Mouse (Mus musculus): ENCODE data around the gene 1700018B08Rik. TPM values are rescaled to one million over a fixed set of nuclear protein-coding genes. Genes with fewer than 3 reads are reported as not detected.

1700018B08Rik gene
- polyA plus RNA-seq, 1 experiment from 2014 or later = not detected

DNA sequence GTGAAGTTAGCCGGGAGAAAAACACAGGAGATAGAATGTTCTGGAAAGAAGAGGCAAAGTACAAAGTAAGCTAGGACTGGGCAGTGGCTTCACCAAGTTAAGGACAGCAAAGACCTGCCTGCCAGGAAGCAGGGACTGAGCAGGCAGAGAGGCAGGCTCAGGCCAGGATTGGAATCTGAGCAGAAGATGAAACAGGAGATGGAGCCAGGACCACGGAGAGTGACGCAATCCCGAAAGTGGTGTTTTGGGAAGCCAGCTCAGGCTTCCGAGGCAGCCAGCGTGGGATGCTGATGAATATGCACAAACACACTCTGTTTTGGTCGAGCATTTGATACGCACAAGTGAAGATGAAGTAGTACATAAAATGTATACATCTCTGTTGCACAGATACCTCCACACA lies 39.5 kb upstream of the 1700018B08Rik start:
- Histone ChIP-seq H3K4me1 (ENCODE audit: insufficient read depth, low read length) (peaks cover 11% of the 10 kb centered on the region; the same call in 1 of the 2 replicates), H3K4me3 (ENCODE audit: low read length) (no peak overlapping the region), H3K9ac (replicated peaks; ENCODE audit: low read length) (no peak overlapping the region), H3K36me3 (ENCODE audit: insufficient read depth, low read length) (no peaks in the 10 kb centered on the region), H3K9me3 (ENCODE audit: low read length) (no peaks in the 10 kb centered on the region), H3K27ac (ENCODE audit: low read length) (no peak overlapping the region), H3K27me3 (ENCODE audit: insufficient read depth, low read length) (no peaks in the 10 kb centered on the region), H3K4me2 (replicated peaks; ENCODE audit: low read depth, low read length) (no peak overlapping the region)
- ATAC-seq (ENCODE audit: low FRiP score, low TSS enrichment) = no peak
- 49% methylated on average over 8 of the region's 8 CpGs for WGBS

DNA sequence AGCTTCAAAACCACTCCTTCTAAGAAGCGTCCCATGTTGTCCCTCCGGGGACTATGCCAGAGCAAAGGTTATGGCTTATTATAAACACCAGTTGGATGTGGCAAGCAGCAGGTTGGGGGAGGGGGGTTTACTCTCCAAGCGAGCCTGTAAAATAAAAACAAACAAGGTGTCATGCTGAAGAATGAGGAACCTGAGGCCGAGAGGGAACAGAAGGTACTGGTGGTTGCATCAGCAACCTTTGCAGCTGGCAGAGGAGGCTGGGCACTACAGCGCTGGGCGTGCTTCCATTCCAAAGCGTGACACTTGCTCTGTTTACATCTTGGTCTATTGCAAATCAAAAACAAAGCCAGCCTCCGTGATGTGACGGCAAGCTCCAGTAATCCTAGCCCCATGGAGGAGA lies 36.3 kb upstream of the 1700018B08Rik start:
- Histone ChIP-seq H3K9ac (replicated peaks; ENCODE audit: low read length) (no peak overlapping the region), H3K27me3 (ENCODE audit: insufficient read depth, low read length) (no peaks in the 10 kb centered on the region), H3K27ac (ENCODE audit: low read length) (no peak overlapping the region), H3K4me1 (ENCODE audit: insufficient read depth, low read length) (peaks cover 24% of the 10 kb centered on the region), H3K36me3 (ENCODE audit: insufficient read depth, low read length) (no peaks in the 10 kb centered on the region), H3K9me3 (ENCODE audit: low read length) (no peaks in the 10 kb centered on the region), H3K4me2 (replicated peaks; ENCODE audit: low read depth, low read length) (no peak overlapping the region), H3K4me3 (ENCODE audit: low read length) (no peak overlapping the region)
- ATAC-seq (ENCODE audit: low FRiP score, low TSS enrichment) = no peak
- 29% methylated on average over 9 of the region's 9 CpGs for WGBS

GRCm38 (mm10) chr8:121578676-121579451 lies 34.7 kb upstream of the 1700018B08Rik start, which contains the start of gene Fbxo31:
Fbxo31 (minus strand) TSS chr8:121578806.
- Histone ChIP-seq H3K4me1 (ENCODE audit: insufficient read depth, low read length) (peaks cover 19% of the 10 kb centered on the region), H3K36me3 (ENCODE audit: insufficient read depth, low read length) (no peaks in the 10 kb centered on the region), H3K27me3 (ENCODE audit: insufficient read depth, low read length) (no peaks in the 10 kb centered on the region), H3K27ac (ENCODE audit: low read length) (peak within 1 kb of the TSS; percentile 44; the same call in 1 of the 2 replicates), H3K4me2 (replicated peaks; ENCODE audit: low read depth, low read length) (peak within 1 kb of the TSS; percentile 89), H3K4me3 (ENCODE audit: low read length) (peak within 1 kb of the TSS; percentile 93), H3K9ac (replicated peaks; ENCODE audit: low read length) (peak within 1 kb of the TSS; percentile 89), H3K9me3 (ENCODE audit: low read length) (no peaks in the 10 kb centered on the region)
- ATAC-seq (ENCODE audit: low FRiP score, low TSS enrichment) = peak; percentile 93
- under 1% methylated on average over 47 of the region's 63 CpGs for WGBS

GRCm38 (mm10) chr8:121577751-121578675 lies 33.9 kb upstream of the 1700018B08Rik start:
- Histone ChIP-seq H3K9ac (replicated peaks; ENCODE audit: low read length) (peak overlapping the region; percentile 89), H3K27ac (ENCODE audit: low read length) (peak overlapping the region; percentile 44; the same call in 1 of the 2 replicates), H3K9me3 (ENCODE audit: low read length) (no peaks in the 10 kb centered on the region), H3K4me1 (ENCODE audit: insufficient read depth, low read length) (peaks cover 19% of the 10 kb centered on the region), H3K4me2 (replicated peaks; ENCODE audit: low read depth, low read length) (peak overlapping the region; percentile 89), H3K27me3 (ENCODE audit: insufficient read depth, low read length) (no peaks in the 10 kb centered on the region), H3K4me3 (ENCODE audit: low read length) (peak overlapping the region; percentile 93), H3K36me3 (ENCODE audit: insufficient read depth, low read length) (no peaks in the 10 kb centered on the region)
- WGBS = 1% methylated on average over 44 of the region's 44 CpGs
- 0 out of 2 replicates have a peak, but pooled peaks have one; percentile 7 for ATAC-seq (ENCODE audit: low FRiP score, low TSS enrichment)

- peaks cover 19% of the 10 kb centered on the region for H3K4me1 ChIP-seq (ENCODE audit: insufficient read depth, low read length)
- H3K27ac ChIP-seq (ENCODE audit: low read length) = no peak overlapping the region
- no peaks in the 10 kb centered on the region for H3K27me3 ChIP-seq (ENCODE audit: insufficient read depth, low read length)
- H3K9ac ChIP-seq (replicated peaks; ENCODE audit: low read length) = no peak overlapping the region
- 67% methylated on average over 3 of the region's 3 CpGs for WGBS
- H3K9me3 ChIP-seq (ENCODE audit: low read length) = no peaks in the 10 kb centered on the region
- ATAC-seq (ENCODE audit: low FRiP score, low TSS enrichment) = no peak
- H3K4me3 ChIP-seq (ENCODE audit: low read length) = no peak overlapping the region
- H3K36me3 ChIP-seq (ENCODE audit: insufficient read depth, low read length) = no peaks in the 10 kb centered on the region
- no peak overlapping the region for H3K4me2 ChIP-seq (replicated peaks; ENCODE audit: low read depth, low read length)
Observed at GRCm38 (mm10) chr8:121575661-121576060, 31.5 kb upstream of the 1700018B08Rik start.

DNA sequence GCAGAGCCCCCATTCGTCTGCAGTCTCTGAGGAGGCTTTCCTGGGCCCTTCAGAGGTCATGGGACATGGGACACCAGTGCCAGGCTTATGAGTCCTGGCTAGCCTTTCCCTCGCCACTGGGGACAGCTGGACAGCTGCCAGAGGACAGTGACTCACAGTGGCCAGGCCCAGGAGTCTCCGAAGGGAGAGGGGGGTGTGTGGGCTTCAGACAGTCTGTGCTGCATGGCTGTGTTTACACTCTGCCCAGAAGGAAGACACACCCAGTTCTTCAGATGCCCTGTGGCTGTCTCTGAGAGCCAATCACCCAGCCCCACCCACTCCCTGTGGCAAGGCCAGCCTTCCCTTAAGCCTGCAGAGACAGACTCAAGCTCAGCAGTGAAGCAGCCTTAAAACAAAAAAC lies 29.2 kb upstream of the 1700018B08Rik start:
- Histone ChIP-seq H3K9me3 (ENCODE audit: low read length) (no peaks in the 10 kb centered on the region), H3K4me1 (ENCODE audit: insufficient read depth, low read length) (peaks cover 19% of the 10 kb centered on the region), H3K27me3 (ENCODE audit: insufficient read depth, low read length) (no peaks in the 10 kb centered on the region), H3K4me2 (replicated peaks; ENCODE audit: low read depth, low read length) (no peak overlapping the region), H3K36me3 (ENCODE audit: insufficient read depth, low read length) (no peaks in the 10 kb centered on the region), H3K4me3 (ENCODE audit: low read length) (no peak overlapping the region), H3K27ac (ENCODE audit: low read length) (no peak overlapping the region), H3K9ac (replicated peaks; ENCODE audit: low read length) (no peak overlapping the region)
- 36% methylated on average over 3 of the region's 3 CpGs for WGBS
- peak; percentile 77 for ATAC-seq (ENCODE audit: low FRiP score, low TSS enrichment)

DNA sequence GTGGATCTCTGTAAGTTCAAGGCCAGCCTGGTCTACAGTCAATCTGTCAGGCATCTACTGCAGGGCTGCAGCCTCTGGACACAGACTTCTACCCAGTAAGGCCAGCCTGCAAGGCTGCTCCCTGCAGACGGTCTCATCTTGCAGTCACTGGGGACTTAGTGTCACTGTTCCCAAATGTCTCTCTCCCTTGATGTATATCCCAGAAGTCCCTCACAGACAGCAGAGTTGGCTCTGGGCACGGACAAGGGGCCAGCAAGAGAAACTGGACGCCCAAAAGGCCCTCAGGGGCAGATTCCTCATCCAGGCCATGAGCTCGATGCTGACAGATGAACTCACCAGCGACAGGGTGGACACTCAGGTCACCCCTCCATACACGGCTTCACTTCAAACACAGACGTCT lies 28.0 kb upstream of the 1700018B08Rik start:
- Histone ChIP-seq H3K27me3 (ENCODE audit: insufficient read depth, low read length) (no peaks in the 10 kb centered on the region), H3K36me3 (ENCODE audit: insufficient read depth, low read length) (no peaks in the 10 kb centered on the region), H3K4me3 (ENCODE audit: low read length) (no peak overlapping the region), H3K9me3 (ENCODE audit: low read length) (no peaks in the 10 kb centered on the region), H3K4me1 (ENCODE audit: insufficient read depth, low read length) (peaks cover 10% of the 10 kb centered on the region), H3K27ac (ENCODE audit: low read length) (no peak overlapping the region), H3K4me2 (replicated peaks; ENCODE audit: low read depth, low read length) (no peak overlapping the region), H3K9ac (replicated peaks; ENCODE audit: low read length) (no peak overlapping the region)
- no peak for ATAC-seq (ENCODE audit: low FRiP score, low TSS enrichment)
- 69% methylated on average over 7 of the region's 7 CpGs for WGBS

GRCm38 (mm10) chr8:121570801-121571200 lies 26.7 kb upstream of the 1700018B08Rik start:
- Histone ChIP-seq H3K27me3 (ENCODE audit: insufficient read depth, low read length) (no peaks in the 10 kb centered on the region), H3K4me2 (replicated peaks; ENCODE audit: low read depth, low read length) (no peak overlapping the region), H3K9me3 (ENCODE audit: low read length) (no peaks in the 10 kb centered on the region), H3K9ac (replicated peaks; ENCODE audit: low read length) (no peak overlapping the region), H3K36me3 (ENCODE audit: insufficient read depth, low read length) (no peaks in the 10 kb centered on the region), H3K4me1 (ENCODE audit: insufficient read depth, low read length) (peaks cover 5% of the 10 kb centered on the region; the same call in 1 of the 2 replicates), H3K27ac (ENCODE audit: low read length) (no peak overlapping the region), H3K4me3 (ENCODE audit: low read length) (no peak overlapping the region)
- WGBS = 80% methylated on average over 17 of the region's 17 CpGs
- no peak for ATAC-seq (ENCODE audit: low FRiP score, low TSS enrichment)

GRCm38 (mm10) chr8:121570335-121570734 lies 26.2 kb upstream of the 1700018B08Rik start:
- no peaks in the 10 kb centered on the region for H3K36me3 ChIP-seq (ENCODE audit: insufficient read depth, low read length)
- H3K27me3 ChIP-seq (ENCODE audit: insufficient read depth, low read length) = no peaks in the 10 kb centered on the region
- H3K9ac ChIP-seq (replicated peaks; ENCODE audit: low read length) = no peak overlapping the region
- no peaks in the 10 kb centered on the region for H3K9me3 ChIP-seq (ENCODE audit: low read length)
- 78% methylated on average over 21 of the region's 21 CpGs for WGBS
- no peak overlapping the region for H3K27ac ChIP-seq (ENCODE audit: low read length)
- H3K4me2 ChIP-seq (replicated peaks; ENCODE audit: low read depth, low read length) = no peak overlapping the region
- ATAC-seq (ENCODE audit: low FRiP score, low TSS enrichment) = no peak
- peaks cover 5% of the 10 kb centered on the region; the same call in 1 of the 2 replicates for H3K4me1 ChIP-seq (ENCODE audit: insufficient read depth, low read length)
- H3K4me3 ChIP-seq (ENCODE audit: low read length) = no peak overlapping the region
